Mouse (Mus musculus): ENCODE measurements around the gene Ptgir. TPM values are rescaled to one million over a fixed set of nuclear protein-coding genes. Genes with fewer than 3 reads are reported as not detected.

The Ptgir gene
- polyA plus RNA-seq, 1 experiment from 2014 or later = 2.6 TPM

- peak; percentile 84 for DNase-seq (ENCODE audit: low spot score)
Measured at GRCm38 (mm10) chr7:16891641-16892351, 14.5 kb upstream of the Ptgir start, which contains the start of gene Gng8. Gene Gng8, plus strand, starts transcription at chr7:16891786.

GRCm38 (mm10) chr7:16892352-16892730 is 13.9 kb upstream of the Ptgir start:
- DNase-seq (ENCODE audit: low spot score) = no peak

DNA sequence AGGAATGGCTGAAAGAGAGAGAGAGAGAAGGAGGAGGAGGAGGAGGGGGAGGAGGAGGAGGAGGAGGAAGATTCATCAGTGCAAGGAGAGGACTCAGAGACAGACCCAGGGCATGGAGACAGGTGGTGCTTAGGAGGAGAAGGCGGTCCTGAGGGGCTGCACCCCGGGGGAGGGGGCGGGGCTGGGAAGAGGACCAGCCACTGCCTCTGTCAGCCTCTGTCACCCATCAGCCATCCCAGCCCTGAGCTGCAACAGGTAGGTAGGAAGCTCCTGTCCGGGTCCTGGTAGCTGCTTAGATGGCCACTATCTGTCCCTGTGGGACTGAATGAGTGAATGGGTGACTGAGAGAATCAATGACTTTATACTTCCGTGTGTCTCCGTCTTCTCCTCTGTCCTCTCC is 12.7 kb upstream of the Ptgir start:
- DNase-seq (ENCODE audit: low spot score) = no peak

- no peak for DNase-seq (ENCODE audit: low spot score)
Measured at GRCm38 (mm10) chr7:16894279-16894678, 12.0 kb upstream of the Ptgir start.

- peak; percentile 63 for DNase-seq (ENCODE audit: low spot score)
Measured at GRCm38 (mm10) chr7:16895000-16895399, 11.3 kb upstream of the Ptgir start.

- no peak for DNase-seq (ENCODE audit: low spot score)
Measured at GRCm38 (mm10) chr7:16895511-16895910, 10.8 kb upstream of the Ptgir start.

- DNase-seq (ENCODE audit: low spot score) = no peak
Measured at GRCm38 (mm10) chr7:16900526-16900925, 5.8 kb upstream of the Ptgir start.

DNA sequence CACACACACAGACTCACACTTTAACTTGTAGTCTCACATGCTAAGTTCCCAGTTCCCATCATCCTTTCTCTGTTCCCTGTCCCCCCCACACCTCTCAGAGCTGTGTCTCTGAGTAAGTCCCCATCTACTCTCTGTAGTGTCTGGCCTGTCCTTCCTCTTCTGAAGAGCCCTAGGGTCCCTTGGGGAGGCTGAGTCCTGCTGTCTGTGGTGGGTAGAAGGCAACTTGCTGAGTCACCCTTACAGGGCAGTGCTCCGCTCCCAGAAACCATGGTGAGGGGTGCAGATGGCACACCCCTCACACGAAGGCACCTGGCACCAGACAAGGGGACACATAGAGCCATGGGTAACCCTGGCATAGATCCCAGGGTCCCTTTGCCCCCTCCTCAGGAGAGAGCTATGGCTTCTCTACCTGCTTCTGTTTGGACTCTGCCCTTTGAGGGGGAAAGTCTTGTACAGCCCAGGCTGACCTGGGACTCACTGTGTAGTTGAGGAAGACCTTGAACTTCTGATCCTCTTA is 2.8 kb upstream of the Ptgir start:
- DNase-seq (ENCODE audit: low spot score) = no peak

GRCm38 (mm10) chr7:16904120-16904675 is 2.1 kb upstream of the Ptgir start:
- no peak for DNase-seq (ENCODE audit: low spot score)

DNA sequence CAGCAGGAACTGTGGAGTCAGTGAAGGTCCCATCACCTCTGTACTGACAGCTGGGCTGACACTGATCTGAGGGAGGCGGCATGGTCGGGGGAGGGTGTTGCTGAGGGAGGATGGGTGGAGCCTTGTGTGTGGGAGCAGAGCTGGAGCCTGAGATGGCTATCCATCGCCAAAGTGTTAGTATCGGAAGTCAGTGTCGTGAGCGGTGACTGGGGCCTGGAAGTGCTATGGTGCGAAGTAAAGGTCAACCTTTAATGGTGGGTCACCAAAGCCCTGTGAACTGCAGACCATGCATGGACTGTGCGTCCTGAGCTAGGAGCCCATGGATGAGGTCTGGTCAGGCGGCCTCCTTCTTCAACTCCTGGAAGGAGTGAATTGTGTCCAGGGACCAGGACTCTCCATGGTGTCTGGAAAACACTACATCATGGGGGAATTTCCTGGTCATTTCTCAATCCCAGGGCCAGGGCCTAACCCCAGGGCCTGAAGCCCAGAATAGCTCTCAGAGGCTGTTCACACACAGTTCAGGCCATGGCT is 734 bp upstream of the Ptgir start:
- no peak for DNase-seq (ENCODE audit: low spot score)

DNA sequence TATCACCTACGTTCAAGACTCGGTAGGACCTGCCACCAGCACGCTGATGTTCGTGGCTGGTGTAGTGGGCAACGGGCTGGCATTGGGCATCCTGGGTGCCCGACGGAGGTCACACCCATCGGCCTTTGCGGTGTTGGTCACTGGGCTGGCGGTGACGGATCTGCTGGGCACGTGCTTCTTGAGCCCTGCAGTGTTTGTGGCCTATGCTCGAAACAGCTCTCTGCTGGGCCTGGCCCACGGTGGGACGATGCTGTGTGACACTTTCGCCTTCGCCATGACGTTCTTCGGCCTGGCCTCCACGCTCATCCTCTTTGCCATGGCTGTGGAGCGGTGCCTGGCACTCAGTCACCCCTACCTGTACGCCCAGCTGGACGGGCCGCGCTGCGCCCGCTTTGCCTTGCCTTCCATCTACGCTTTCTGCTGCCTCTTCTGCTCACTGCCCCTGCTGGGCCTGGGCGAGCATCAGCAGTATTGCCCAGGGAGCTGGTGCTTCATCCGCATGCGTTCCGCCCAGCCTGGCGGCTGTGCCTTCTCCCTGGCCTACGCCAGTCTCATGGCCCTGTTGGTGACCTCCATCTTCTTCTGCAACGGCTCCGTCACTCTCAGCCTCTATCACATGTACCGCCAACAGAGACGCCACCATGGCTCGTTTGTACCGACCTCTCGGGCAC is 734 bp downstream of the Ptgir start:
- no peak for DNase-seq (ENCODE audit: low spot score)

DNA sequence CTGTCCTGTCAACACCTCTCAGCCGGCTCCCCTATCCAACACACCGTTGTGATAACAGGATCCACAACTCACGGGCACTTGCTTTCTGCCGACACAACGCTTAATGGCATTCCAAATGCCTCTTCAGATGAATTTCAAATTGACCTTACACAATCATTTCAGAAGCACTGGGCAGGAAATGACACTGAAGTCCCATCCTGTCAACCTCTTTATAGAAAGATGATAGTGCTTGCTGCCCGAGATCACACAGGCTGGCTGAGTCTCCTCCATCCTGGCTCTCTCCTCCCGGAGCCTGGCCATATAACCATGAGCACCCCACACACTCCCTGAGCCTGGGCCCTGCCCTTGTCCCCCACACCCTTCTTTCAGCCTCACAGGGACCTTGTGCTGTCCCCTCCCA is 1.6 kb downstream of the Ptgir start:
- DNase-seq (ENCODE audit: low spot score) = no peak

DNA sequence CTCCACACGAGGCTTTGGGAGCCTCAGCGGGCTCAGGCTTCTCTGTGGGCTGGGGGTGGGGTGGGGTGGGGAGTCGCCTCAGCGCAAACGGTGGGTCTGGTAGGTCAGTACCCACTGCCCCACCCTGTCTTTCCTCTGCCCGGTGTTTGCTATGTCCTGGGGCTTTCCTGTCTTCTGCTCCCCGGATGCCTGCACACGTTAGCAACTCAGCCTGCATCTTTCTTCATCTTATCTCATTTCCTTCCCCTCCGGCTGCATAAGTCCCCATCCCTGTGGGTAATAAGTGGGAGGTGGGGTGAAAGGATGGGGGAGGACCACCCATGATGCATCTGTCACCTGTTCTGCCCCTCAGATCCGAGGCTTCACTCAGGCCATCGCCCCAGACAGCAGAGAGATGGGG is 2.1 kb downstream of the Ptgir start:
- no peak for DNase-seq (ENCODE audit: low spot score)

GRCm38 (mm10) chr7:16908859-16909258 is 2.6 kb downstream of the Ptgir start:
- no peak for DNase-seq (ENCODE audit: low spot score)

- DNase-seq (ENCODE audit: low spot score) = no peak
Measured at GRCm38 (mm10) chr7:16909909-16910308, 3.6 kb downstream of the Ptgir start.

- DNase-seq (ENCODE audit: low spot score) = no peak
Measured at GRCm38 (mm10) chr7:16911904-16912303, 5.6 kb downstream of the Ptgir start.

DNA sequence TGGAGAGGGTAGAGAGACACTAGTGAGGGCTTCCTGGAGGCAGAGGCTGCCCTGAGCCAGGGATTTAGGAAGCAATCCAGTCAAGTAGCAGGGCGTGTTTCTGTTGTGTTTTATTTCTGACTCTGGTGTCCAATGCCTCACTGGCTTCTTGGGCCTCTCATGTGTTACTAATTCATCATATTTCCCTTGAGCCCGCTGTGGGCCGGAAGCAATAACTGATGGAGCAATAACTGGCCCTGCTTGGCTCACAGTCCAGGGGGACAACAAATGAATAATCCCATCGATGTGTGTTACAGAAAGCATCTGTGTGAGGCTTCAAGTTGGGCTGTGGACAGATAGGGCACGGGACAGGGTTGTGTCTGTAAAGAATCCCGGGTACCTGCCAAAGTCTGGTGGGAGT is 6.1 kb downstream of the Ptgir start:
- no peak for DNase-seq (ENCODE audit: low spot score)

- DNase-seq (ENCODE audit: low spot score) = peak; percentile 75
Measured at GRCm38 (mm10) chr7:16913806-16914452, 7.6 kb downstream of the Ptgir start.

GRCm38 (mm10) chr7:16914453-16915343 is 8.4 kb downstream of the Ptgir start:
- no peak for DNase-seq (ENCODE audit: low spot score)

DNA sequence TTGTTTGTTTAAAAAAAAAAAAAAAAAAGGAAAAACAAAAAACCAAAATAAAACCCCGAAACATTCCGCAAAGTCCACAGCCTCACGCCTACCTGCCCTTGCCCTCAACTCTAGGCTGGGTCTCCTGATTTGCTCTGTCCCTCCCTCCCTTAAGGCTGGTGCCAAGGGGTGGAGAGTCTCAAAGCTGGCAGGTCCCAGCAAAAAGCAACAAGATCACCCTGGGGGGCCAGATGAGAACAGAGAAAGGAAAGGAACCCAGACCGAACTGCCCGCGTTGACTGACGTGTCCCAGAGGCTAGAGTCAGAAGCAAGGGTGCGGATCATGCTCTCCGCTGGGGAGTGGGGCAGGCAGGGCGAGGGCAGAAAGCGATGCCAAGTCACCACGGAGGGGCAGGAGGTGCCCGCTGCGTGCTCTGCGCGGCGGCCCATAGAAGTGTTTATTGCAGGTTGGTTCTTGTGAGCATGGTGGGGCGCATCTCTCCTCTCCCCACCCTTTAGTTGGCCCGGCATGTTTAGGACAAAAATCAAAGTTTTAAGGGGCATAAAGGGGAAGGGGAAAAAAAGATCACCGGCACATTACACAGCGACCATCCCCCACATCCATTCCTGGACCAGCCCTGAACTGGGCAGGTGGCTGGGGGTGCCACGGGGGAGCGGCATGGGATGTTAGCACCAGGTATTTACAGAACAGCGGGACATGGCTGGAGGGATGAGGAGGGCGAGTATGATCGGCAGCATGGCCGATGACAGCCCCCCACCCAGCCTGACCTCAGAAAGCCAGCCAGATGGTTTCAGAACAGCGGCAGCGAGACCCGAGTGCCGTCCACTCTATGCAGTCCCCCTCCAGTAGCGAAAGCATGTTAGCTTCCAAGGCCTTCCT is 9.4 kb downstream of the Ptgir start:
- no peak for DNase-seq (ENCODE audit: low spot score)
